ENCODE assay signal across 14 mouse cellular contexts in genomic region chr13:29537906-29538305, GRCm38 (mm10).
DNase-seq lines count a peak whose midpoint lies in the region; ATAC-seq and TF ChIP-seq lines count a peak whose summit lies in the region.
"Had no signal": no experiment of that assay in that cellular context is flagged by ENCODE, and none has a peak within 500 bp of the region (broad histone marks: within the 10 kb centered on the region; RNA-seq: fewer than 3 reads in every experiment).

No protein-coding gene starts in this region.

- TF ChIP-seq CTCF in forebrain, postnatal 0 days (IDR thresholded peaks at IDR 0.05; ENCODE audit: low read depth): no peak

- no peak overlapping the region for H3K4me2 ChIP-seq in forebrain, postnatal 0 days (ENCODE audit: low read depth)
- H3K4me2 ChIP-seq in forebrain, embryonic 11.5 days (ENCODE audit: low read depth, low read length, severe bottlenecking): no peak overlapping the region
- H3K4me2 ChIP-seq: limb, embryonic 13.5 days; neural tube, embryonic 12.5 days had no signal

- H3K9ac ChIP-seq in forebrain, postnatal 0 days: no peak overlapping the region
- no peak overlapping the region for H3K9ac ChIP-seq in forebrain, embryonic 11.5 days (ENCODE audit: low read length)
- H3K9ac ChIP-seq: limb, embryonic 13.5 days; liver, postnatal 0 days; neural tube, embryonic 12.5 days had no signal

- H3K27me3 ChIP-seq in forebrain, postnatal 0 days (ENCODE audit: insufficient read depth, low read length): no peaks in the 10 kb centered on the region
- no peaks in the 10 kb centered on the region for H3K27me3 ChIP-seq in forebrain, embryonic 11.5 days (ENCODE audit: control insufficient read depth, insufficient read depth, low read length)
- H3K27me3 ChIP-seq: limb, embryonic 13.5 days; neural tube, embryonic 12.5 days had no signal

- no peaks in the 10 kb centered on the region for H3K4me1 ChIP-seq in forebrain, postnatal 0 days (ENCODE audit: insufficient read depth)
- H3K4me1 ChIP-seq in forebrain, embryonic 11.5 days (replicated peaks; ENCODE audit: control insufficient read depth, insufficient read depth, low read length): peaks cover 2% of the 10 kb centered on the region; the same call in 1 of the 2 replicates
- H3K4me1 ChIP-seq: neural tube, embryonic 12.5 days had no signal

- 0 out of 2 replicates have a peak, but pooled peaks have one; percentile 25 for ATAC-seq in forebrain, postnatal 0 days
- ATAC-seq in forebrain, embryonic 11.5 days (replicated peaks; ENCODE audit: low FRiP score): no peak
- ATAC-seq in cerebellum, adult (ENCODE audit: insufficient number of reproducible peaks, low FRiP score, low TSS enrichment): peak; percentile 26; the same call in 1 of the 2 replicates
- ATAC-seq in monocyte, adult 5-6 weeks (replicated peaks; ENCODE audit: insufficient number of reproducible peaks, low FRiP score, low TSS enrichment, poor library complexity, severe bottlenecking): no peak
- ATAC-seq: liver, postnatal 0 days; midbrain, embryonic 16.5 days had no signal

- H3K36me3 ChIP-seq in forebrain, postnatal 0 days (ENCODE audit: insufficient read depth): no peaks in the 10 kb centered on the region
- no peaks in the 10 kb centered on the region for H3K36me3 ChIP-seq in forebrain, embryonic 11.5 days (ENCODE audit: control insufficient read depth, insufficient read depth, low read length)
- H3K36me3 ChIP-seq: limb, embryonic 13.5 days; neural tube, embryonic 12.5 days had no signal

- peak; percentile 35 for DNase-seq in forebrain, postnatal 0 days
- no peak for DNase-seq in forebrain, embryonic 11.5 days (ENCODE audit: low spot score)
- peak; percentile 51 for DNase-seq in MN1 (ENCODE audit: low spot score)
- peak; percentile 68 to 80 for DNase-seq in cerebellum, postnatal 14 days
- DNase-seq in thymus, postnatal 4 days: no peak
- DNase-seq in kidney, adult 9 months: no peak
- DNase-seq: adrenal gland, adult 8-10 months; liver, postnatal 0 days; thymus, adult 18-20 months had no signal

- H3K4me3 ChIP-seq in forebrain, postnatal 0 days (ENCODE audit: low read depth, low read length): no peak overlapping the region
- H3K4me3 ChIP-seq in forebrain, embryonic 11.5 days (ENCODE audit: low read depth, low read length): no peak overlapping the region
- H3K4me3 ChIP-seq: limb, embryonic 13.5 days; neural tube, embryonic 12.5 days had no signal

- no peak overlapping the region for H3K27ac ChIP-seq in forebrain, postnatal 0 days (ENCODE audit: low read depth, low read length)
- no peak overlapping the region for H3K27ac ChIP-seq in forebrain, embryonic 11.5 days (ENCODE audit: low read depth, low read length)
- H3K27ac ChIP-seq: limb, embryonic 13.5 days; neural tube, embryonic 12.5 days had no signal

- H3K9me3 ChIP-seq in forebrain, postnatal 0 days (ENCODE audit: low read length): no peaks in the 10 kb centered on the region
- H3K9me3 ChIP-seq in forebrain, embryonic 11.5 days (ENCODE audit: control insufficient read depth, low read length): no peaks in the 10 kb centered on the region
- H3K9me3 ChIP-seq: limb, embryonic 13.5 days; neural tube, embryonic 12.5 days had no signal

- WGBS in forebrain, postnatal 0 days: 33% methylated on average over 1 of the region's 1 CpGs
- 68% methylated on average over 1 of the region's 1 CpGs for WGBS in forebrain, embryonic 11.5 days

Comparison
In these comparisons a context has a peak if more than half of its experiments do, and no peak if none do; other contexts are left out.
1. ATAC-seq: peak in forebrain, postnatal 0 days (single experiment) and cerebellum, adult (single experiment); none in forebrain, embryonic 11.5 days (single experiment) and monocyte, adult 5-6 weeks (single experiment).
2. DNase-seq: peak in forebrain, postnatal 0 days (single experiment), MN1 (single experiment) and cerebellum, postnatal 14 days (2 of 2); none in forebrain, embryonic 11.5 days (single experiment), thymus, postnatal 4 days (single experiment) and kidney, adult 9 months (single experiment).